24 mouse cellular contexts compared by ENCODE assay signal in genomic region chr6:55045326-55045725, GRCm38 (mm10). TPM values are rescaled to one million over a fixed set of nuclear protein-coding genes. Genes with fewer than 3 reads are reported as not detected.
DNase-seq lines count a peak whose midpoint lies in the region; TF ChIP-seq lines count a peak whose summit lies in the region.
"Had no signal": no experiment of that assay in that cellular context is flagged by ENCODE, and none has a peak within 500 bp of the region (broad histone marks: within the 10 kb centered on the region; RNA-seq: fewer than 3 reads in every experiment).

No protein-coding gene starts in this region.

- peaks cover 26 to 51% of the 10 kb centered on the region in 2 experiments for H3K4me1 ChIP-seq in CH12.LX (ENCODE audit: control insufficient read depth in 1 of 2, insufficient read depth in 2 of 2)
- H3K4me1 ChIP-seq in lung, adult 2 months (ENCODE audit: control insufficient read depth, insufficient read depth, low read length): peaks cover 6% of the 10 kb centered on the region; the same call in 1 of the 2 replicates

- H3K4me2 ChIP-seq in CH12.LX (ENCODE audit: insufficient read depth, low read depth, poor library complexity, severe bottlenecking): no peak overlapping the region
- H3K4me2 ChIP-seq: embryonic facial prominence, embryonic 13.5 days; embryonic facial prominence, embryonic 15.5 days; forebrain, embryonic 12.5 days had no signal

- peaks cover 94% of the 10 kb centered on the region for H3K79me2 ChIP-seq in CH12.LX (replicated peaks; ENCODE audit: control insufficient read depth, extremely low read depth, insufficient read depth, poor library complexity, severe bottlenecking)

- WGBS in lung, adult 2 months: 42% methylated on average over 1 of the region's 1 CpGs

- H3K9ac ChIP-seq in CH12.LX (ENCODE audit: insufficient read depth, low read depth): no peak overlapping the region
- H3K9ac ChIP-seq: embryonic facial prominence, embryonic 13.5 days; embryonic facial prominence, embryonic 15.5 days; forebrain, embryonic 12.5 days had no signal

- no peak for TF ChIP-seq EP300 in CH12.LX (IDR thresholded peaks at IDR 0.05; ENCODE audit: low read length)

- TF ChIP-seq CTCF in layer of hippocampus, adult 2 months (conservative IDR thresholded peaks at IDR 0.05): no peak
- TF ChIP-seq CTCF in CH12.LX (conservative IDR thresholded peaks at IDR 0.05 in 1 of 2, IDR thresholded peaks at IDR 0.05 in 1 of 2; ENCODE audit: low read depth in 2 of 2, low read length in 2 of 2): no peak
- no peak for TF ChIP-seq CTCF in lung, adult 2 months (IDR thresholded peaks at IDR 0.05; ENCODE audit: insufficient read depth, low read length)

- H3K27ac ChIP-seq in layer of hippocampus, adult 2 months: peak overlapping the region; percentile 53
- no peak overlapping the region for H3K27ac ChIP-seq in CH12.LX (ENCODE audit: insufficient read depth, low read depth)
- H3K27ac ChIP-seq: embryonic facial prominence, embryonic 13.5 days; embryonic facial prominence, embryonic 15.5 days; forebrain, embryonic 10.5 days; forebrain, embryonic 12.5 days had no signal

- no peak for TF ChIP-seq RAD21 in CH12.LX (IDR thresholded peaks at IDR 0.05; ENCODE audit: low read depth, low read length)

- TF ChIP-seq POLR2A in CH12.LX (IDR thresholded peaks at IDR 0.05; ENCODE audit: low read depth, low read length): no peak
- no peak for TF ChIP-seq POLR2A in lung, adult 2 months (IDR thresholded peaks at IDR 0.05; ENCODE audit: borderline replicate concordance, extremely low read depth, low read depth, low read length)

- no peak overlapping the region for H3K4me3 ChIP-seq in layer of hippocampus, adult 2 months
- no peak overlapping the region for H3K4me3 ChIP-seq in CH12.LX (replicated peaks in 1 of 3; ENCODE audit: low read depth in 2 of 3, low read length in 2 of 3, poor library complexity in 1 of 3)
- no peak overlapping the region for H3K4me3 ChIP-seq in lung, adult 2 months (replicated peaks; ENCODE audit: extremely low read depth, low read depth, low read length)
- H3K4me3 ChIP-seq: embryonic facial prominence, embryonic 13.5 days; embryonic facial prominence, embryonic 15.5 days; erythroblast, embryonic 14.5 days; forebrain, embryonic 10.5 days; forebrain, embryonic 12.5 days had no signal

- DNase-seq in layer of hippocampus, adult 2 months (ENCODE audit: low spot score in 2 of 2): no peak
- no peak for DNase-seq in layer of hippocampus, adult 11-12 months (ENCODE audit: low spot score)
- DNase-seq in CH12.LX (ENCODE audit: extremely low read depth): peak; percentile 21
- peak; percentile 7 for DNase-seq in MEL-GATA-1-ER (ENCODE audit: extremely low read depth, low read depth)
- DNase-seq in splenic B cell, adult 2 months (ENCODE audit: low read depth, low spot score): peak; percentile 54
- no peak for DNase-seq in ovary, postnatal 10 days (ENCODE audit: low spot score)
- no peak for DNase-seq in cerebellum, adult 11-12 months
- no peak for DNase-seq in lung, adult 2 months
- DNase-seq: adrenal gland, adult 8-10 months; adrenal gland, postnatal 14 days; adrenal gland, postnatal 36 days; cerebellum, adult 18-20 months; cerebellum, adult 8-10 months; cerebellum, adult 9-11 months; cerebellum, postnatal 14 days; cerebellum, postnatal 36 days; embryo, embryonic 11 days had no signal

- in situ Hi-C loops in CH12.LX (cut with MboI; ENCODE audit: low pct_ligation_motif_present, low pct_unique_long_range_greater_than_20kb, low sequenced_read_pairs): no loop called here

- no peaks in the 10 kb centered on the region for H3K27me3 ChIP-seq in CH12.LX (replicated peaks)
- no peaks in the 10 kb centered on the region for H3K27me3 ChIP-seq in splenic B cell, adult 2 months (ENCODE audit: control insufficient read depth, insufficient read depth, low read length, poor library complexity, severe bottlenecking)
- H3K27me3 ChIP-seq: embryonic facial prominence, embryonic 13.5 days; embryonic facial prominence, embryonic 15.5 days; forebrain, embryonic 12.5 days; Patski had no signal

- H3K9me3 ChIP-seq in CH12.LX (replicated peaks; ENCODE audit: low read length): no peaks in the 10 kb centered on the region
- H3K9me3 ChIP-seq: embryonic facial prominence, embryonic 13.5 days; embryonic facial prominence, embryonic 15.5 days; forebrain, embryonic 10.5 days; forebrain, embryonic 12.5 days; G1E had no signal

- peaks cover 43 to 83% of the 10 kb centered on the region in 2 experiments for H3K36me3 ChIP-seq in CH12.LX (replicated peaks in 1 of 2; ENCODE audit: control insufficient read depth in 1 of 2, insufficient read depth in 1 of 2, low read length in 1 of 2)
- H3K36me3 ChIP-seq in splenic B cell, adult 2 months (ENCODE audit: control insufficient read depth, insufficient read depth, low read length, poor library complexity, severe bottlenecking): peaks cover 4% of the 10 kb centered on the region; the same call in 1 of the 2 replicates

- dilution Hi-C loops in CH12.LX (cut with MboI; ENCODE audit: extremely low pct_ligation_motif_present, extremely low pct_unique_long_range_greater_than_20kb, low sequenced_read_pairs): no loop called here

TF ChIP-seq in CH12.LX, 34 proteins besides CTCF, POLR2A, EP300 and RAD21:
- TF ChIP-seq ZMIZ1 (IDR thresholded peaks at IDR 0.05; ENCODE audit: low read depth, low read length) (no peak), MEF2A (IDR thresholded peaks at IDR 0.05; ENCODE audit: borderline replicate concordance, low read depth, low read length) (no peak), IRF4 (IDR thresholded peaks at IDR 0.05; ENCODE audit: low read depth, low read length) (no peak), USF1 (IDR thresholded peaks at IDR 0.05; ENCODE audit: low read depth, low read length) (no peak), USF2 (conservative IDR thresholded peaks at IDR 0.05; ENCODE audit: low read depth, low read length) (no peak), CHD2 (IDR thresholded peaks at IDR 0.05; ENCODE audit: low read length) (no peak), ZNF384 (IDR thresholded peaks at IDR 0.05; ENCODE audit: low read depth, low read length) (no peak), ETS1 (conservative IDR thresholded peaks at IDR 0.05; ENCODE audit: low read depth, low read length) (no peak), POLR2AphosphoS2 (IDR thresholded peaks at IDR 0.05; ENCODE audit: low read depth, low read length) (no peak), ZKSCAN1 (IDR thresholded peaks at IDR 0.05; ENCODE audit: borderline replicate concordance, low read depth, low read length) (no peak), NELFE (IDR thresholded peaks at IDR 0.05; ENCODE audit: low read depth, low read length) (no peak), MAFK (IDR thresholded peaks at IDR 0.05; ENCODE audit: insufficient replicate concordance, low read length) (no peak), SMC3 (IDR thresholded peaks at IDR 0.05; ENCODE audit: low read depth, low read length) (no peak), UBTF (IDR thresholded peaks at IDR 0.05; ENCODE audit: low read depth, low read length) (no peak)

RNA-seq across cellular contexts. Expression of gene Gars, which starts 7.5 kb away (rescaled TPM):
- total RNA-seq in layer of hippocampus, adult 2 months (2021): 100 to 1,000 TPM; 131 to 134 TPM
- total RNA-seq in CH12.LX (2012; rRNA removed) (238 and 329 TPM in 2 replicates), CH12.LX (2014; rRNA removed) (432 and 457 TPM in 2 replicates)
- 341 and 354 TPM in 2 replicates for polyA plus RNA-seq in CH12.LX (2012; ENCODE audit: insufficient read length, low read depth)
- polyA plus RNA-seq in lung, adult 2 months (2012; rRNA removed): 26.7 and 32.4 TPM in 2 replicates

RNA-seq across cellular contexts. Expression of gene Ggct, which starts 52.6 kb away (rescaled TPM):
- total RNA-seq in layer of hippocampus, adult 2 months (2021): 10 to 100 TPM; 36.0 to 38.0 TPM
- total RNA-seq in CH12.LX (2012; rRNA removed): 9.8 and 12.3 TPM in 2 replicates
- total RNA-seq in CH12.LX (2014; rRNA removed): 12.0 and 12.7 TPM in 2 replicates
- polyA plus RNA-seq in CH12.LX (2012; ENCODE audit: insufficient read length, low read depth): 24.5 and 31.8 TPM in 2 replicates
- 1.4 and 2.4 TPM in 2 replicates for polyA plus RNA-seq in lung, adult 2 months (2012; rRNA removed)

Comparison
In these comparisons a context has a peak if more than half of its experiments do, and no peak if none do; other contexts are left out.
1. DNase-seq: peak in CH12.LX (single experiment), MEL-GATA-1-ER (single experiment) and splenic B cell, adult 2 months (single experiment); none in layer of hippocampus, adult 2 months (0 of 2), layer of hippocampus, adult 11-12 months (single experiment), ovary, postnatal 10 days (single experiment), cerebellum, adult 11-12 months (single experiment) and lung, adult 2 months (single experiment).